Comparison of ENCODE assay signal across 15 mouse cellular contexts in genomic region chr9:97527276-97527675, GRCm38 (mm10).
A peak's percentile ranks its signal among the peaks of the same experiment; 100 is the strongest.
DNase-seq lines count a peak whose midpoint lies in the region.
"Had no signal": no experiment of that assay in that cellular context is flagged by ENCODE, and none has a peak within 500 bp of the region (broad histone marks: within the 10 kb centered on the region; RNA-seq: fewer than 3 reads in every experiment).

No protein-coding gene starts in this region.

- no peaks in the 10 kb centered on the region for H3K27me3 ChIP-seq in limb, embryonic 10.5 days (ENCODE audit: low read depth, poor library complexity, severe bottlenecking)
- H3K27me3 ChIP-seq: forebrain, embryonic 15.5 days; megakaryocyte, embryonic 14.5 days; neural tube, embryonic 12.5 days had no signal

- 93% methylated on average over 1 of the region's 1 CpGs for WGBS in limb, embryonic 10.5 days

- no peak overlapping the region for H3K27ac ChIP-seq in limb, embryonic 10.5 days
- H3K27ac ChIP-seq: forebrain, embryonic 15.5 days; liver, embryonic 14.5 days; neural tube, embryonic 12.5 days had no signal

- no peak overlapping the region for H3K4me3 ChIP-seq in limb, embryonic 10.5 days
- H3K4me3 ChIP-seq: forebrain, embryonic 15.5 days; megakaryocyte, embryonic 14.5 days; neural tube, embryonic 12.5 days had no signal

- intact Hi-C loops in heart, postnatal 36 days (cut with DNase I), result no loop called here

- no peaks in the 10 kb centered on the region for H3K36me3 ChIP-seq in limb, embryonic 10.5 days
- H3K36me3 ChIP-seq: forebrain, embryonic 15.5 days; neural tube, embryonic 12.5 days had no signal

- H3K9me3 ChIP-seq in limb, embryonic 10.5 days (replicated peaks), result no peaks in the 10 kb centered on the region
- H3K9me3 ChIP-seq: forebrain, embryonic 15.5 days; neural tube, embryonic 12.5 days had no signal

- no peaks in the 10 kb centered on the region for H3K4me1 ChIP-seq in limb, embryonic 10.5 days
- H3K4me1 ChIP-seq: forebrain, embryonic 15.5 days; megakaryocyte, embryonic 14.5 days; neural tube, embryonic 12.5 days had no signal

- DNase-seq in cerebellum, adult 9-10 months, result peak; percentile 15
- no peak for DNase-seq in cerebellum, adult 8-10 months
- DNase-seq in heart, postnatal 36 days, result peak; percentile 3 to 9
- no peak for DNase-seq in heart, postnatal 4 days
- peak; percentile 17 for DNase-seq in ovary, adult 18-20 months (ENCODE audit: low spot score)
- DNase-seq in ovary, postnatal 10 days (ENCODE audit: low spot score), result no peak
- peak; percentile 21 for DNase-seq in skeletal muscle tissue, adult 2 months (ENCODE audit: low read depth, low spot score)
- DNase-seq in limb, embryonic 10.5 days (ENCODE audit: low spot score), result no peak
- DNase-seq: left cerebral cortex, postnatal 4 days; retina, postnatal 1 day; thymus, adult 2 months had no signal

Comparison
In these comparisons a context has a peak if more than half of its experiments do, and no peak if none do; other contexts are left out.
1. DNase-seq: peak in cerebellum, adult 9-10 months (single experiment), heart, postnatal 36 days (2 of 2), ovary, adult 18-20 months (single experiment) and skeletal muscle tissue, adult 2 months (single experiment); none in cerebellum, adult 8-10 months (single experiment), heart, postnatal 4 days (single experiment), ovary, postnatal 10 days (single experiment) and limb, embryonic 10.5 days (single experiment).